Mouse (Mus musculus) cerebellum, adult 2 months (tissue): ENCODE results near the gene Gm26897. TPM values are rescaled to one million over a fixed set of nuclear protein-coding genes. Genes with fewer than 3 reads are reported as not detected.
A peak's percentile ranks its signal among the peaks of the same experiment; 100 is the strongest.

Experiments used
- DNase-seq, 2 experiments: peaks; one replicate each; pipeline ENCODE4 v3.0.0; 2021
- H3K27ac ChIP-seq: fragments of 200-500 bp; 2 replicates; pipeline ENCODE4 v1.5.1; 2012; ENCODE audit warnings: low read length, control low read depth, inconsistent platforms; ENCODE audit not compliant: insufficient read depth
- H3K27me3 ChIP-seq: fragments of 200-500 bp; 2 replicates; pipeline ENCODE4 v1.6.1; 2012; ENCODE audit warnings: inconsistent platforms, mild to moderate bottlenecking, low read length, moderate library complexity; ENCODE audit not compliant: control insufficient read depth, insufficient read depth
- H3K4me1 ChIP-seq: fragments of 200-500 bp; 2 replicates; pipeline ENCODE4 v1.6.1; 2011; ENCODE audit warnings: low read length; ENCODE audit not compliant: control insufficient read depth, insufficient read depth
- H3K4me3 ChIP-seq: fragments of 200-500 bp; replicated peaks from 2 replicates; pipeline ENCODE3; 2011; ENCODE audit warnings: mild to moderate bottlenecking, low read depth, low read length, control low read depth; ENCODE audit not compliant: insufficient read depth
- CTCF ChIP-seq: fragments of 200-500 bp; IDR thresholded peaks from 2 replicates; pipeline ENCODE4 v1.5.1; 2011; ENCODE audit warnings: low read depth, mild to moderate bottlenecking, control low read depth, low read length, moderate library complexity, borderline replicate concordance; ENCODE audit not compliant: insufficient read depth
- POLR2A ChIP-seq: fragments of 200-500 bp; IDR thresholded peaks from 2 replicates; pipeline ENCODE4 v1.6.1; 2011; ENCODE audit warnings: low read length, control low read depth, borderline replicate concordance; ENCODE audit not compliant: insufficient read depth
- WGBS: fragments of 180-500 bp; shearing (Covaris S2); methylation state at CpG from one replicate; pipeline ENCODE4 v1.1.7; 2018; 5-methylcytosine and 5-hydroxymethylcytosine counted together
- polyA plus RNA-seq: library from polyadenylated mRNA; depleted of rRNA; stranded (reverse); fragments of >200 nt; gene quantifications from 2 replicates; pipeline ENCODE4 v1.2.3, GENCODE M21; 2012

The Gm26897 gene
- polyA plus RNA-seq, 1 experiment = not detected

- no peak overlapping the region for H3K27ac ChIP-seq
- H3K4me1 ChIP-seq = no peaks in the 10 kb centered on the region
- WGBS = 11% methylated on average over 5 of the region's 5 CpGs
- no peak for DNase-seq
- H3K4me3 ChIP-seq = no peak overlapping the region
- no peak for TF ChIP-seq POLR2A
- no peak for TF ChIP-seq CTCF
- no peaks in the 10 kb centered on the region; the same call in 1 of the 2 replicates for H3K27me3 ChIP-seq
These were observed 21.6 kb downstream of the Gm26897 start for GRCm38 (mm10) chr5:111755330-111755729.

DNA sequence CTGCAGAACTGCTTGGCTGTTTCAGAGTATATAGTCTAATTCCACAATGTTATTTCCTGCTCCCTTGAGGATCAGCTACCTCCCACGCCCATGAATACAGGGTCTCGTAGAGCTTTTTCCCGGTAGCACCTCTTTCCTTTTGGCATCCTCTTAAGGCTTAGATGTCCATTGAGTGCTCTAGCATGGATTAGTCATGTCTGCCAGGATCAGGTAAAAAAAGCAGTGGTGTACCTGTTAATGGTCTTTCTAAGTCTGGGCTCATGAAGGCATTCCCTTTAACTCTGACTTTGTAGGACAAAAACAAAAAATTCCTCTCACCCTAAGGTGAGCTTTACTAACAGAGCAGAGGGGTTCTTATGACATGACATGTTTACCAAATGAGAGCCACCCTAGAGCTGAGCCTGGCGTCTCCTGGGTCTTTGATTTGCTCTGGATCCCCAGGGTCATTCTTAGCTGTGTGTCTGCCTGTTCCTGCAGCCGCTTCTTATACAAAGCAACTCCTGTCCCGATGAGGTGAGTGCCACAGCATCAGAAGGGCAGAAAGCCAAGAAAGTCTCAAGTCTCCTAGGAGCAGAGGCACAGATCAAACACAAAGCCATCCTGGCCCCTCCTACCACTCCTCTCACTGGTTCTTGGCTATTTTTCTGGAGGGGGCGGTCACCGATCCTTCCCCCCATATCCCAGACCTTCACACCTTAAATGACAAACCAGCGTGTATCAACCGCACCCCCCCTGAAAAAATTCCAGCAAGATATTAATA lies 27.2 kb downstream of the Gm26897 start:
- H3K4me3 ChIP-seq = no peak overlapping the region
- 25% methylated on average over 10 of the region's 10 CpGs for WGBS
- H3K27ac ChIP-seq = no peak overlapping the region
- H3K4me1 ChIP-seq = no peaks in the 10 kb centered on the region; the same call in 1 of the 2 replicates
- TF ChIP-seq POLR2A = no peak
- TF ChIP-seq CTCF = no peak
- no peak for DNase-seq
- no peaks in the 10 kb centered on the region for H3K27me3 ChIP-seq

DNA sequence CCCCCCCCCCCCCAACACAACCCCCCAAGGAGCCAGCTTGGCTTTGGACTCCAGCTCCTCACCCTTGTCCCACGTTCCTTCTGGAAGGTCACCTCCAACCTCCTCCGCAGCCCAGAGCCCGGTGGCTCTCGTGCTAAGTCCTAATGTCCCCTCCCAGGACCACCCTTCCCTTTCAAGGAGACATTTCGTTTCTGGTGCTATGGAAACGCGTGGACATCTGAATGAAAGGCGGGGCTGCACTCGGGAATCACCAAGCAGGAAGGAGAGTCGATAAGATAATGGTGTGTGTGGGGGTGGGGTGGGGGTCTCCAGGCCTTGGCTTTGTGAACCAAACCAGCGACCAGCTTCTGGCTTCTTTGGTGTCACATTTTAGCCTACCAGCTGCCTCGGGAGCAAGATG lies 27.9 kb downstream of the Gm26897 start:
- Histone ChIP-seq H3K27me3 (no peaks in the 10 kb centered on the region), H3K4me3 (no peak overlapping the region), H3K4me1 (no peaks in the 10 kb centered on the region; the same call in 1 of the 2 replicates), H3K27ac (no peak overlapping the region)
- no peak for DNase-seq
- TF ChIP-seq POLR2A = no peak
- no peak for TF ChIP-seq CTCF
- under 1% methylated on average over 12 of the region's 12 CpGs for WGBS

- WGBS = 9% methylated on average over 17 of the region's 17 CpGs
- H3K27me3 ChIP-seq = no peaks in the 10 kb centered on the region
- no peak overlapping the region for H3K4me3 ChIP-seq
- peak in 1 of 2 experiments; percentile 2 for DNase-seq
- no peaks in the 10 kb centered on the region; the same call in 1 of the 2 replicates for H3K4me1 ChIP-seq
- TF ChIP-seq POLR2A (no peak), CTCF (no peak)
- no peak overlapping the region for H3K27ac ChIP-seq
These were observed 28.4 kb downstream of the Gm26897 start for GRCm38 (mm10) chr5:111762085-111762484.

- H3K4me1 ChIP-seq = no peaks in the 10 kb centered on the region; the same call in 1 of the 2 replicates
- DNase-seq = no peak
- no peak overlapping the region for H3K27ac ChIP-seq
- TF ChIP-seq POLR2A (no peak), CTCF (no peak)
- WGBS = 77% methylated on average over 15 of the region's 15 CpGs
- H3K27me3 ChIP-seq = no peaks in the 10 kb centered on the region
- H3K4me3 ChIP-seq = no peak overlapping the region
These were observed 32.1 kb downstream of the Gm26897 start for GRCm38 (mm10) chr5:111765671-111766290.

DNA sequence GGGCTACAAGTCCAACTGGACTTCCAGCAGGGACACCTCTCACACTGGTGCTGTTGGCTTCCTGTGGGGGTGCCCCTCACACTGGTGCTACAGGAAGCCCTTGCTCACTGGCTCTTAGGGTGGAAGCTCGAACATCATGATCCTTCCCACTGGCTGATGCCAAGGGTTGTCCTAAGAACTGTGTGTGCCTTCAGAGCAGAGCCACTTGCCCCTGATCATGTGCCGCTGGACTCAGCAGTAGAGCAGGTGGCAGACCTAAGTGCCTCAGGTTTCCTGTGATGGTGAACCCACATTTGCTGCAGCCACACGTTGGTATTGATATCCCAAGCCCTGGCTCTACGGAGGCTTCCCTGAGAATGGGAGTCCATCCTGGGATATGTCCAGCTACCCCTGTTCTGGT lies 33.0 kb downstream of the Gm26897 start:
- Histone ChIP-seq H3K4me1 (no peaks in the 10 kb centered on the region), H3K4me3 (no peak overlapping the region), H3K27me3 (no peaks in the 10 kb centered on the region), H3K27ac (no peak overlapping the region)
- WGBS = 80% methylated on average over 4 of the region's 4 CpGs
- DNase-seq = no peak
- TF ChIP-seq CTCF (no peak), POLR2A (no peak)

DNA sequence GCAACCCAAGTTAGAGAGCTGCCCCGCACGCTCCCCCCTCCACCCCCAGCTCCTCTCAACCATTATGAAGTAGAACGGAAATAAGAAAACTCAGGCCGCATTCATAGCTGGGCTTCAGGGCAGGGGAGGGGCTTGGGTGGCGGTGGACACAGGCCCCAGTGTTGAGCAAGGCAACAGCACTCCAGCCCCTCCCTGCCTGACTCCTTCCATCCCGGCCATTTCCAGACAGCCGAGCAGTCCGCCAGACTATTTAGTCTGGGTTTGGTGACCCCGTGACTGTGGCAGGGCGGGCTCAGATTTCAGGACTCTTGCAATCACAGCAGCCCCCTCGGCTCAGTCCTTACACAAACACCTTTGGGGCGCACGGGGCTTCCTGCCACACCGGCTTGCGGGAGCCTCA lies 36.5 kb downstream of the Gm26897 start:
- TF ChIP-seq CTCF (no peak), POLR2A (no peak)
- no peak overlapping the region for H3K27ac ChIP-seq
- DNase-seq = no peak
- H3K4me3 ChIP-seq = no peak overlapping the region
- WGBS = 13% methylated on average over 15 of the region's 15 CpGs
- H3K4me1 ChIP-seq = no peaks in the 10 kb centered on the region
- H3K27me3 ChIP-seq = no peaks in the 10 kb centered on the region

DNA sequence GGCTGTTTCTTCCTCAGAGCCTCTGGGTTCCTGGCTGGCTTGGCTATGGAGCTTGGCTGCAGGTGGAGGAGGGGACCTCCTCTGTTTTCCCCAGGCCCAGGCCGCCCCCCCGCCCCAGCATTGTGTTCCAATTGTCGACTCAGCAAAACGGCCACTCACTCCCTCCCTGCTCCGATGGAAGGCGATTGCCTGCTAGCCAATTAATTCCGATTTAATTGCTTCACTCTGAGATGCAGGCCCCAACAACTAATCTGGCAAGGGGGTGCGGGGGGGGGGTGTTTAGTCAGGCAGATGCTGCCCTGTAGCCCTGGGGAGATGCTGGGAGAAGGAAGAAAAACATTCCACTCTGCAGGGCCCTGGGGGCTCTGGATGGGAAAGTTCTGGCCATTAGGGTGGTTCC lies 38.4 kb downstream of the Gm26897 start:
- no peaks in the 10 kb centered on the region for H3K27me3 ChIP-seq
- no peak for DNase-seq
- no peak for TF ChIP-seq POLR2A
- TF ChIP-seq CTCF = no peak
- H3K27ac ChIP-seq = no peak overlapping the region
- no peak overlapping the region for H3K4me3 ChIP-seq
- WGBS = 9% methylated on average over 8 of the region's 8 CpGs
- H3K4me1 ChIP-seq = no peaks in the 10 kb centered on the region
